Mouse (Mus musculus) hindbrain, postnatal 0 days (tissue): ENCODE results near the gene March10. TPM values are rescaled to one million over a fixed set of nuclear protein-coding genes. Genes with fewer than 3 reads are reported as not detected.
A peak's percentile ranks its signal among the peaks of the same experiment; 100 is the strongest.

Experiments
- ATAC-seq: fragments of 200-750 bp; cut with Nextera tagmentation; 2 replicates; pipeline ENCODE4 v1.8.0; 2017; ENCODE audit warnings: mild to moderate bottlenecking, moderate TSS enrichment, moderate library complexity
- DNase-seq: peaks from one replicate; pipeline ENCODE4 v3.0.0-alpha.2; 2015; ENCODE audit warnings: low spot score
- H3K27ac ChIP-seq: fragments of 300-500 bp; sonication (generic); 2 replicates; pipeline ENCODE4 v1.5.1; 2014; ENCODE audit warnings: mild to moderate bottlenecking
- H3K27me3 ChIP-seq: fragments of 300-500 bp; sonication (generic); 2 replicates; pipeline ENCODE4 v1.6.1; 2014; ENCODE audit warnings: low read length, mixed read lengths; ENCODE audit not compliant: insufficient read depth
- H3K36me3 ChIP-seq: fragments of 300-500 bp; sonication (generic); 2 replicates; pipeline ENCODE4 v1.6.1; 2014; ENCODE audit warnings: low read length, mixed read lengths; ENCODE audit not compliant: insufficient read depth
- H3K4me1 ChIP-seq: fragments of 300-500 bp; sonication (generic); 2 replicates; pipeline ENCODE4 v1.6.1; 2014; ENCODE audit warnings: antibody characterized with exemption, low read length, mixed read lengths; ENCODE audit not compliant: insufficient read depth
- H3K4me2 ChIP-seq: fragments of 300-500 bp; sonication (generic); 2 replicates; pipeline ENCODE4 v1.6.1; 2014; ENCODE audit warnings: low read depth, mild to moderate bottlenecking, low read length, moderate library complexity, mixed read lengths
- H3K4me3 ChIP-seq: fragments of 300-500 bp; sonication (generic); 2 replicates; pipeline ENCODE4 v1.5.1; 2014; ENCODE audit warnings: low read length
- H3K9ac ChIP-seq: fragments of 300-500 bp; sonication (generic); replicated peaks from 2 replicates; pipeline ENCODE4 v1.6.1; 2014; ENCODE audit warnings: mild to moderate bottlenecking, low read length, moderate library complexity, mixed read lengths
- H3K9me3 ChIP-seq: fragments of 300-500 bp; sonication (generic); 2 replicates; pipeline ENCODE4 v1.6.1; 2016; ENCODE audit warnings: low read length, mixed read lengths
- CTCF ChIP-seq: IDR thresholded peaks from 2 replicates; pipeline ENCODE4 v1.5.1; 2016; ENCODE audit warnings: antibody characterized with exemption, control low read depth, low read depth
- WGBS: fragments of 180-500 bp; shearing (Covaris S2); extraction: QIAGEN DNeasy Blood & Tissue Kit; methylation state at CpG from one replicate; pipeline ENCODE4 v1.1.7; 2014; 5-methylcytosine and 5-hydroxymethylcytosine counted together
- polyA plus RNA-seq: library from polyadenylated mRNA; unstranded; fragments of >200 nt; fragmentation: Nextera tagmentation; extraction: Ambion mirVana; gene quantifications from 2 replicates; pipeline ENCODE4 v1.2.1, GENCODE M21; 2015
- total RNA-seq: library from RNA; depleted of rRNA; stranded (reverse); fragments of >200 nt; gene quantifications from 2 replicates; pipeline ENCODE4 v1.2.3, GENCODE M21; 2014

The March10 gene
- total and polyA plus RNA-seq, 2 experiments from 2014 or later = 0.52 to 0.58 TPM

DNA sequence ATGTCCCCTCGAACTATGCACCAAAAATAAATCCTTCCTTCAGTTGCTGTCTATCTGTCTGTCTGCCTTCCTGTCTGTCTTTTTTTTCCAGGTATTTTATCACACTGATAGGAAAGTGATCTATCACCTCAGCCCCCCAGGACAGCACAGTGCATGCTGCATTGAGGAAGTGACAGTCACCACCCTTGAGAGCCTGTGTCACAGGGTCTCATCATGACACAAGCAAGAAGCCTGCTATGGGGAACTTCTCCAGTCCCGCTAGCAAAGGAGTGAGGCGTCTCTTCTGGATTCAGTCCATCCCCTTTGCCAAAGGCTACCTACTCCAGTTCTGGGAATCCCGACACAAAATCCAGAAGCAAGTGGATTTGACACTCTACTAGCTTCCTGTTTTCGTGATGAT lies 87.7 kb downstream of the March10 start:
- H3K4me3 ChIP-seq = no peak overlapping the region
- no peaks in the 10 kb centered on the region for H3K27me3 ChIP-seq
- H3K4me2 ChIP-seq = no peak overlapping the region
- no peaks in the 10 kb centered on the region for H3K9me3 ChIP-seq
- H3K27ac ChIP-seq = no peak overlapping the region
- H3K36me3 ChIP-seq = no peaks in the 10 kb centered on the region
- H3K4me1 ChIP-seq = peaks cover 16% of the 10 kb centered on the region
- no peak for TF ChIP-seq CTCF
- DNase-seq (no peak), ATAC-seq (no peak)
- WGBS = 93% methylated on average over 5 of the region's 5 CpGs
- H3K9ac ChIP-seq = no peak overlapping the region

DNA sequence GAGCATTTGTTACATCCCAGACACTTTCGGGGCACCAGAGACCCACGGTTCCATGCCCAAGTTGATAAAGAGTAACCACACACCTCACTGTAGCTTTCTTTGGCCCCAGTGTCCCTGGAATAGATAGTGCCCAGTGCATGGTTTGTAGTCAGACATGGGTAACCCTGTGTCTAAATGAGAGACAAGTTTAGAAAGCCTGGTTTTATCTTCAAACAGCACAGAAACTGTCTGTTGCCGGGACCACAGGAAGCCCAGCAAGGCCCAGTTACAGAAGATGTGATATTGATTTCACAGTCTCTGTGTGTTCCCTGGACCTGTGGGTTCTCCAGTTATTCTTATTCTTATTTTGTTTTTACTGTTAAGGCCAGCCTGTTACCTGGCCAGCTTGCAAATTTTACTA lies 89.4 kb downstream of the March10 start:
- Histone ChIP-seq H3K9ac (no peak overlapping the region), H3K36me3 (no peaks in the 10 kb centered on the region), H3K27me3 (no peaks in the 10 kb centered on the region), H3K27ac (no peak overlapping the region), H3K4me2 (no peak overlapping the region), H3K4me3 (no peak overlapping the region), H3K4me1 (peaks cover 21% of the 10 kb centered on the region), H3K9me3 (no peaks in the 10 kb centered on the region)
- no peak for TF ChIP-seq CTCF
- no peak for ATAC-seq
- WGBS = 78% methylated on average over 3 of the region's 3 CpGs
- DNase-seq = no peak

DNA sequence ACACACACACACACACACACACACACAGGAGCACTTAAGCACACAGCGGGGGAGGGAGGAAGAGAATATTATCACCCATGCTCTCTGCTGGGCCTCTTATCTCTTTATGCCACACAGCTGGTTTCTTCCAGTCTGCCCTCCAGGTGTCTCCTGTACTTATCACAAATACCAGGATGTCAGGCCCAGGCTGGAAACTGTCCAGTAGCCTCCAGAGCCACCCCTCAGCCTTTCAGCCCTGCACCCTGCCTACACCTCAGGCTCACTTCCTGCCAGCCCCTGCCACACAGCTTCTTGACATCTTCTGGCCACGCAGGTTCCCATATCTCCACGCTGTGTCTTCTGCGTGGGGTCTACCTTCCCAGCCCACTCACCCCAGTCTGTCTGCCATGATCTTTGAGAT lies 90.5 kb downstream of the March10 start:
- Histone ChIP-seq H3K36me3 (no peaks in the 10 kb centered on the region), H3K4me3 (no peak overlapping the region), H3K9ac (no peak overlapping the region), H3K27me3 (no peaks in the 10 kb centered on the region), H3K4me1 (peaks cover 21% of the 10 kb centered on the region), H3K4me2 (no peak overlapping the region), H3K9me3 (no peaks in the 10 kb centered on the region), H3K27ac (no peak overlapping the region)
- DNase-seq (no peak), ATAC-seq (no peak)
- WGBS = 76% methylated on average over 3 of the region's 4 CpGs
- TF ChIP-seq CTCF = no peak

DNA sequence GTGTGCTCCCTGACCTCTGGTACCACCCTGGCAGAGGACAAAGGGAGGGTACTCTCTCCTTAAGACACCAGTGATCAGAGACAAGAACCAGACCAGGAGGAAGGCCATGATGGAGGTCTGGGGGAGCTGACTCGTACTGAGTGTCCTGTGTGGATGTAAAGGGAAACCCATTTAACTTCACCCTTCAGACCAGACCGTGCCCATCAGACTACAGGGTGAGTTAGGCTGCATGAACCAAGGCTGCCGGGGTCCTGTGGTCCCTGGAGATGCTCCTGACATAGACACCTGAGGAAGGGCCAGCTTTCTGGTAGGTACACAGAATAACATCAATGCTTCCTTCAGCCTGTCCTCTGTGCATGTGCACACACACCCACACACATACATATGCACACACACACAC lies 90.9 kb downstream of the March10 start:
- no peaks in the 10 kb centered on the region for H3K9me3 ChIP-seq
- H3K27me3 ChIP-seq = no peaks in the 10 kb centered on the region
- H3K4me3 ChIP-seq = no peak overlapping the region
- no peaks in the 10 kb centered on the region for H3K36me3 ChIP-seq
- H3K27ac ChIP-seq = no peak overlapping the region
- ATAC-seq (no peak), DNase-seq (no peak)
- no peak for TF ChIP-seq CTCF
- no peak overlapping the region for H3K4me2 ChIP-seq
- WGBS = 90% methylated on average over 3 of the region's 3 CpGs
- H3K4me1 ChIP-seq = peaks cover 21% of the 10 kb centered on the region
- 0 out of 2 replicates have a peak overlapping the region, but pooled peaks have one; percentile 13 for H3K9ac ChIP-seq

DNA sequence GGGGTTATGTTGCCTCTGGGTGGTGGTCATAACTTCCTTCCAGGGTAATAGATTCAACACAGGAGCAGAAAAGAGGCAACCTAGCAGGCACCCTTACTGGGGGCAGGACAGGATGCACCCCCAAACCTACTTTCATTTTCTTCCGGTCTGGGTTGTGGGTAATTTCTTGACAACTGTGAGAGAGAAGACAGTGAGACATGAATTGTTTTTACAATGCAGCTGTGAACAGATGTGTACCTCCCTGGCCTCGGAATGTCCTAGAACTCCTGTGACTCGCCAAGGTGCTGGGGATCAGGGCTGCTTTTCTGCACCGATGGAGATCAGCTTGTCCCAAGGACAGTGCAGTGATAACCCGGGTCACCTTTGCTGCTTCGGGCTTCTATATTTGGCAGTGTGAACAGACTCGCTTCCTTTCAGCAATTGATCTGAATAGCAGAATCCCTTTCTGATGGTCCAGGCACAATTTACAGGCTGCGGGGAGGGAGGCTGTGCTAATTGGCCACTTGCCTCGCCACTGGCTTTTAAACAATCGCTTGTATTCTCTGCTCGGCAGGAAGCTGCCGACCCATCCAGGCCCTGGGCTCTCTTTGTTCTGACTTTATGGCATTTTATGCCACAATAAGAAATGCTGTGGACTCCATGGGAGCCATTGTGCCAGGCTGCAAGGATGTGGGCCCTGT lies 92.0 kb downstream of the March10 start:
- peak overlapping the region; percentile 86 for H3K27ac ChIP-seq
- H3K36me3 ChIP-seq = no peaks in the 10 kb centered on the region
- peak overlapping the region; percentile 57 for H3K4me3 ChIP-seq
- TF ChIP-seq CTCF = no peak
- H3K9me3 ChIP-seq = no peaks in the 10 kb centered on the region
- peak overlapping the region; percentile 78; the same call in 1 of the 2 replicates for H3K9ac ChIP-seq
- peak overlapping the region; percentile 80 for H3K4me2 ChIP-seq
- DNase-seq = peak; percentile 55
- H3K27me3 ChIP-seq = no peaks in the 10 kb centered on the region
- ATAC-seq = no peak
- 4% methylated on average over 12 of the region's 12 CpGs for WGBS
- peaks cover 21% of the 10 kb centered on the region for H3K4me1 ChIP-seq

DNA sequence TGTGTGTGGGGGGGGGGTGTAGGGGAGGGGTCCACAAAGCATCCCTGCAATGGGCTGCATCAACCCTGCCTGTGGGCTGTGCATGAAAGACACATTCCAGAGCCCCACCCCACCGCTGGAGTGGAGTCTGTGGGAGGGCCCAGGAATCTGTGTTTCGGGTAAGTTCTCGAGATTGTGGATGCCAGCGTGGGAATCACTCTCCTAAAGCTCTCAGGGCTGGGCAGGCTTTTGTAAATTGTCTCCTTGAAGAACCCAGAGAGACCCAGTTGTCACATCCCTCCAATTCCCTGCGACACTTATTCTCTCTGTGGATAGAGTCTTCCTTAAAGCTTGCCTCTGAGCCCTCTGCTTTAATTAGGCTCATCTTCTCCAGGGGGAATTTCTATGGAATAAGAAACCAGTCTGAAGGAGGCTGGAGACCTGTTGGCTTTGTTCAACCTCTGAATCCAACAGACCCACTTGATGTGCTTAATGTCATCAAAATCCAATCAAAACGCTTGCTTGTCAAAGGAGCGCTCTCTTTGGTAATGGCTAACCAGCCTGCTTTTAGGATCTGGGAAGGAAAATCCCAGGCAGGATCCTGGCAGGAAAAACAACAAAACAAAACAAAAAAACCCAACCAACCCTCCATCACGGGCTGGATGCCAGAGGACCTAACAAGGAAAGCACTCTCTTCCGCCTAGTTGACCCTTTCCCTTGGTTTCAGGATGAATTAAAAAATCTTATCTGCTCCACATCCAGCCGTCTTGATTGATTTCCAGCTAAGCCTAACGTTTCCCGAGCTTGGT lies 92.7 kb downstream of the March10 start:
- Histone ChIP-seq H3K9me3 (no peaks in the 10 kb centered on the region), H3K9ac (peak overlapping the region; percentile 78), H3K36me3 (no peaks in the 10 kb centered on the region), H3K4me2 (peak overlapping the region; percentile 80), H3K27ac (peak overlapping the region; percentile 86), H3K4me3 (peak overlapping the region; percentile 57), H3K27me3 (no peaks in the 10 kb centered on the region), H3K4me1 (peaks cover 21% of the 10 kb centered on the region)
- peak; percentile 77 for ATAC-seq
- no peak for TF ChIP-seq CTCF
- WGBS = 17% methylated on average over 12 of the region's 12 CpGs
- DNase-seq = peak; percentile 75
